Mouse (Mus musculus): ENCODE data around the gene Sec14l3.
A peak's percentile ranks its signal among the peaks of the same experiment; 100 is the strongest.
"Not testable (repeated sequence)": the region's sequence is repeated elsewhere in the genome, so short reads cannot be mapped to it uniquely, and the experiment has no call there.

The Sec14l3 gene

GRCm38 (mm10) chr11:4064627-4065122, at the start of gene Sec14l3:
Gene Sec14l3, plus strand, starts transcription at chr11:4064841.
- no peak for DNase-seq (ENCODE audit: low read depth in 1 of 2, low spot score in 2 of 2)

- not testable (repeated sequence) for DNase-seq (ENCODE audit: low read depth in 1 of 2, low spot score in 2 of 2)
These were observed 48.8 kb upstream of the Sec14l3 start for GRCm38 (mm10) chr11:4015796-4016195.

- DNase-seq (ENCODE audit: low read depth in 1 of 2, low spot score in 2 of 2), result peak in 1 of 2 experiments; percentile 9
These were observed 42.5 kb upstream of the Sec14l3 start for GRCm38 (mm10) chr11:4022111-4022510.

- no peak for DNase-seq (ENCODE audit: low read depth in 1 of 2, low spot score in 2 of 2)
These were observed 41.3 kb upstream of the Sec14l3 start for GRCm38 (mm10) chr11:4023321-4023720.

GRCm38 (mm10) chr11:4027066-4027465, 37.6 kb upstream of the Sec14l3 start:
- no peak for DNase-seq (ENCODE audit: low read depth in 1 of 2, low spot score in 2 of 2)

GRCm38 (mm10) chr11:4027561-4028334, 36.9 kb upstream of the Sec14l3 start:
- DNase-seq (ENCODE audit: low read depth in 1 of 2, low spot score in 2 of 2), result no peak

GRCm38 (mm10) chr11:4029343-4029742, 35.3 kb upstream of the Sec14l3 start:
- no peak for DNase-seq (ENCODE audit: low read depth in 1 of 2, low spot score in 2 of 2)

GRCm38 (mm10) chr11:4031126-4031941, 33.3 kb upstream of the Sec14l3 start, which contains the start of gene Sec14l4:
Gene Sec14l4, plus strand, starts transcription at chr11:4031462.
- no peak for DNase-seq (ENCODE audit: low read depth in 1 of 2, low spot score in 2 of 2)

GRCm38 (mm10) chr11:4031961-4032360, 32.7 kb upstream of the Sec14l3 start:
- DNase-seq (ENCODE audit: low read depth in 1 of 2, low spot score in 2 of 2), result no peak

GRCm38 (mm10) chr11:4033471-4033870, 31.2 kb upstream of the Sec14l3 start:
- no peak for DNase-seq (ENCODE audit: low read depth in 1 of 2, low spot score in 2 of 2)

GRCm38 (mm10) chr11:4034169-4034568, 30.5 kb upstream of the Sec14l3 start:
- no peak for DNase-seq (ENCODE audit: low read depth in 1 of 2, low spot score in 2 of 2)

- no peak for DNase-seq (ENCODE audit: low read depth in 1 of 2, low spot score in 2 of 2)
These were observed 29.3 kb upstream of the Sec14l3 start for GRCm38 (mm10) chr11:4035116-4035892.

- no peak for DNase-seq (ENCODE audit: low read depth in 1 of 2, low spot score in 2 of 2)
These were observed 28.7 kb upstream of the Sec14l3 start for GRCm38 (mm10) chr11:4035916-4036315.

GRCm38 (mm10) chr11:4036365-4037084, 28.1 kb upstream of the Sec14l3 start:
- no peak for DNase-seq (ENCODE audit: low read depth in 1 of 2, low spot score in 2 of 2)

GRCm38 (mm10) chr11:4039951-4040350, 24.7 kb upstream of the Sec14l3 start:
- no peak for DNase-seq (ENCODE audit: low read depth in 1 of 2, low spot score in 2 of 2)

- DNase-seq (ENCODE audit: low read depth in 1 of 2, low spot score in 2 of 2), result no peak
These were observed 23.5 kb upstream of the Sec14l3 start for GRCm38 (mm10) chr11:4041123-4041625.

- DNase-seq (ENCODE audit: low read depth in 1 of 2, low spot score in 2 of 2), result no peak
These were observed 21.6 kb upstream of the Sec14l3 start for GRCm38 (mm10) chr11:4043081-4043480.

- DNase-seq (ENCODE audit: low read depth in 1 of 2, low spot score in 2 of 2), result no peak
These were observed 18.1 kb upstream of the Sec14l3 start for GRCm38 (mm10) chr11:4046526-4046925.

- DNase-seq (ENCODE audit: low read depth in 1 of 2, low spot score in 2 of 2), result no peak
These were observed 16.9 kb upstream of the Sec14l3 start for GRCm38 (mm10) chr11:4047766-4048165.

GRCm38 (mm10) chr11:4048438-4048837, 16.2 kb upstream of the Sec14l3 start:
- DNase-seq (ENCODE audit: low read depth in 1 of 2, low spot score in 2 of 2), result no peak

Measured in monocyte, adult 2 months (primary cell).